Mouse (Mus musculus): ENCODE data around the gene Ccl12.

Ccl12 gene

GRCm38 (mm10) chr11:82139492-82140094 lies 37.9 kb downstream of the Ccl12 start:
- DNase-seq (ENCODE audit: low spot score) = peak; percentile 94

All from adipocyte (in vitro differentiated cells).